In the genomic region with DNA sequence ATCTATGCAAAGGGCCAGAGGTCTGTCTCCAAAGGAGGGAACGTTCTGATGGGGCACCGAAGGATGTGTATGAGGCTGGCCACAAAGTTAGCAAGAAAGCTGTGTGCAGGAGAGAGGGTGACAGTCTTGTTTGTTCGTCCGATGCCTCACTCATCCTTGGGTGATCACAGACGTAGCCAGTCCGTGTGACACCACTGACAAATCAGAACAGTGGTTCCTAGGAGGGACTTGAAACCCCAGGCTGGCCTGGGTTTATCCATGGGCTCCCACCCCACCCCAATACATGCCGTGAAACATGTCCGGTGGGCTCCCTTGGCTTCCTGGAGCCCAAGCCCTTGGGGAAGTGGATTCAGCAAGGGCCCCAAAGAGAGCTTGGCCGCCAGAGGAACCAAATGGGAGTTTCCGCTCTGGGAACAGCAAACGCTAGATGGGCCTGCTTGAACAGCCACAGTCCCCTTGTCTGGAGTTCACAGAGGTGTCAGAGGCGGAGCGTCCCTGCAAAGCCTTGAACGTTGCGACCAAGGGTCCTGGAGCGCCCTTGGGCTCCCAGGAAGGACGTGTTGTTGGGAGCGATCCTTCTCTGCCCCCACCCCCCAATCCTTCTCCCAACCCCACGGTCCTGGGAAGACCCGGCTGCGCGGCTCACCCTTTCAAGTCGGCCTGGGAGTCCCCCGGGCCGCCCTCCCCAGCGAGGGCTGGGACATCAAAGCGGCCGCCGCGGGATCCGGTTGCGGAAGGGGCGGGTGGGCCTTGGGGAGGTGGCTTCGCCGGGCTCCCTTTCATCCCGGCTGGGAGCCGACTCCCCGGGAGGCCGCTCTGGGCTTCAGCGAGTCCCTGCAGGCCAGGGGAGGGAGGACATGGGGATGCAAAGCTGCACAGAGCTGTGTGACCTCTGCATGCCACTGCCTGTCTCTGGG, we compare ENCODE assay signal across 8 mouse cellular contexts. TPM values are rescaled to one million over a fixed set of nuclear protein-coding genes. Genes with fewer than 3 reads are reported as not detected.
DNase-seq lines count a peak whose midpoint lies in the region; ATAC-seq and TF ChIP-seq lines count a peak whose summit lies in the region.

No protein-coding gene starts in this region.

- peak overlapping the region; percentile 48 to 51 for H3K4me3 ChIP-seq in ES-E14 (ENCODE audit: insufficient read depth in 1 of 2, low read depth in 1 of 2, low read length in 2 of 2, poor library complexity in 1 of 2, severe bottlenecking in 1 of 2)
- peak overlapping the region; percentile 32; the same call in 1 of the 2 replicates for H3K4me3 ChIP-seq in heart, adult 2 months
- H3K4me3 ChIP-seq in lung, postnatal 0 days (ENCODE audit: low read depth, low read length) = peak overlapping the region; percentile 26
- H3K4me3 ChIP-seq in stomach, embryonic 16.5 days (replicated peaks; ENCODE audit: low read length) = peak overlapping the region; percentile 38

- H3K4me2 ChIP-seq in lung, postnatal 0 days (replicated peaks; ENCODE audit: low read depth, low read length) = peak overlapping the region; percentile 63
- peak overlapping the region; percentile 62 for H3K4me2 ChIP-seq in stomach, embryonic 16.5 days (ENCODE audit: low read depth, low read length)

- DNase-seq in ES-E14 (ENCODE audit: low read depth, low spot score) = no peak
- peak; percentile 82 for DNase-seq in adrenal gland, postnatal 25 days
- peak; percentile 63 to 66 for DNase-seq in heart, adult 2 months
- DNase-seq in kidney, adult 9 months = peak; percentile 51
- DNase-seq in lung, postnatal 0 days (ENCODE audit: low spot score) = peak; percentile 84
- no peak for DNase-seq in spleen, adult 18-20 months
- DNase-seq in cerebellum, postnatal 4 days (ENCODE audit: low spot score in 2 of 2) = no peak

- TF ChIP-seq CTCF in heart, adult 2 months (IDR thresholded peaks at IDR 0.05) = peak; percentile 44
- peak; percentile 50 for TF ChIP-seq CTCF in lung, postnatal 0 days (IDR thresholded peaks at IDR 0.05)

- 19% methylated on average over 39 of the region's 40 CpGs for WGBS in heart, adult 2 months
- 7% methylated on average over 24 of the region's 40 CpGs for WGBS in lung, postnatal 0 days
- WGBS in stomach, embryonic 16.5 days = 9% methylated on average over 40 of the region's 40 CpGs

- no peaks in the 10 kb centered on the region for H3K79me2 ChIP-seq in heart, adult 2 months (replicated peaks; ENCODE audit: control insufficient read depth, insufficient read depth, low read length)

- no peak for TF ChIP-seq POLR2A in heart, adult 2 months (IDR thresholded peaks at IDR 0.05; ENCODE audit: insufficient read depth, low read depth, low read length)

- no peaks in the 10 kb centered on the region for H3K27me3 ChIP-seq in heart, adult 2 months (ENCODE audit: control insufficient read depth, insufficient read depth, low read length)
- H3K27me3 ChIP-seq in lung, postnatal 0 days (replicated peaks; ENCODE audit: insufficient read depth, low read length) = no peaks in the 10 kb centered on the region
- no peaks in the 10 kb centered on the region for H3K27me3 ChIP-seq in stomach, embryonic 16.5 days (ENCODE audit: control insufficient read depth, insufficient read depth, low read length)

- H3K4me1 ChIP-seq in ES-E14 (ENCODE audit: control insufficient read depth in 2 of 2, insufficient read depth in 2 of 2, low read length in 2 of 2, poor library complexity in 1 of 2) = peaks cover 0 to 19% of the 10 kb centered on the region in 2 experiments; a peak in 2 of 4 replicates
- peaks cover 2% of the 10 kb centered on the region for H3K4me1 ChIP-seq in heart, adult 2 months (ENCODE audit: control insufficient read depth, insufficient read depth, low read length)
- H3K4me1 ChIP-seq in lung, postnatal 0 days (ENCODE audit: insufficient read depth, low read depth, low read length) = peaks cover 9% of the 10 kb centered on the region; the same call in 1 of the 2 replicates
- peaks cover 21% of the 10 kb centered on the region for H3K4me1 ChIP-seq in stomach, embryonic 16.5 days (ENCODE audit: control insufficient read depth, insufficient read depth, low read length)

- H3K36me3 ChIP-seq in ES-E14 (ENCODE audit: control insufficient read depth, insufficient read depth, low read length, poor library complexity, severe bottlenecking) = no peaks in the 10 kb centered on the region
- H3K36me3 ChIP-seq in heart, adult 2 months (ENCODE audit: control insufficient read depth, insufficient read depth, low read length) = no peaks in the 10 kb centered on the region
- no peaks in the 10 kb centered on the region for H3K36me3 ChIP-seq in lung, postnatal 0 days (ENCODE audit: insufficient read depth, low read length)
- no peaks in the 10 kb centered on the region for H3K36me3 ChIP-seq in stomach, embryonic 16.5 days (ENCODE audit: control insufficient read depth, insufficient read depth, low read length)

- no peak overlapping the region for H3K27ac ChIP-seq in ES-E14 (ENCODE audit: insufficient read depth, low read depth, low read length, poor library complexity, severe bottlenecking)
- peak overlapping the region; percentile 77 for H3K27ac ChIP-seq in heart, adult 2 months
- peak overlapping the region; percentile 83 for H3K27ac ChIP-seq in lung, postnatal 0 days (ENCODE audit: low read length)
- peak overlapping the region; percentile 87 for H3K27ac ChIP-seq in stomach, embryonic 16.5 days (ENCODE audit: low read length)

- peak; percentile 80 for ATAC-seq in lung, postnatal 0 days
- ATAC-seq in stomach, embryonic 16.5 days (ENCODE audit: insufficient read depth, low FRiP score) = peak; percentile 82

- peak overlapping the region; percentile 6; the same call in 1 of the 2 replicates for H3K9ac ChIP-seq in ES-E14 (ENCODE audit: insufficient read depth, low read depth, low read length, poor library complexity, severe bottlenecking)
- H3K9ac ChIP-seq in heart, adult 2 months (ENCODE audit: low read depth, low read length) = peak overlapping the region; percentile 56
- H3K9ac ChIP-seq in lung, postnatal 0 days (replicated peaks; ENCODE audit: low read depth) = peak overlapping the region; percentile 41
- H3K9ac ChIP-seq in stomach, embryonic 16.5 days (ENCODE audit: low read length) = peak overlapping the region; percentile 75

- TF ChIP-seq EP300 in heart, adult 2 months (IDR thresholded peaks at IDR 0.05; ENCODE audit: insufficient read depth, low read depth, low read length) = no peak
- TF ChIP-seq EP300 in lung, postnatal 0 days (IDR thresholded peaks at IDR 0.05) = no peak

- no peaks in the 10 kb centered on the region for H3K9me3 ChIP-seq in ES-E14 (ENCODE audit: control insufficient read depth, insufficient read depth, low read depth, low read length)
- no peaks in the 10 kb centered on the region for H3K9me3 ChIP-seq in lung, postnatal 0 days (ENCODE audit: low read length)
- H3K9me3 ChIP-seq in stomach, embryonic 16.5 days (replicated peaks; ENCODE audit: control insufficient read depth, low read length) = no peaks in the 10 kb centered on the region

- in situ Hi-C loops in ES-E14 (cut with MboI; ENCODE audit: low sequenced_read_pairs in 2 of 2, unreplicated experiment in 2 of 2) = loop anchor here (25.0 kb wide), 1 partner anchor 322 kb away; a partner anchor contains a TSS

- intact Hi-C loops in heart, adult 2 months (cut with DNase I) = no loop called here

TF ChIP-seq in ES-E14, 5 proteins besides CTCF, POLR2A, EP300 and RAD21:
- TF ChIP-seq ZC3H11A (IDR thresholded peaks at IDR 0.05; ENCODE audit: borderline replicate concordance, low read depth, low read length) = no peak
- no peak for TF ChIP-seq MAFK (IDR thresholded peaks at IDR 0.05; ENCODE audit: insufficient read depth, low read depth, low read length)
- no peak for TF ChIP-seq ZNF384 (IDR thresholded peaks at IDR 0.05; ENCODE audit: low read depth, low read length)
- TF ChIP-seq CHD2 (IDR thresholded peaks at IDR 0.05; ENCODE audit: low read depth, low read length) = no peak
- no peak for TF ChIP-seq HCFC1 (IDR thresholded peaks at IDR 0.05; ENCODE audit: borderline replicate concordance, insufficient read depth, low read length)

RNA-seq across cellular contexts. Expression of a gene that starts 19.1 kb away (rescaled TPM):
- total RNA-seq in ES-E14 (2012; rRNA removed) = 1.9 and 2.6 TPM in 2 replicates
- 5.0 and 5.9 TPM in 2 replicates for total RNA-seq in adrenal gland, postnatal 25 days (2021)
- total RNA-seq in heart, adult 2 months (2021) = 1 to 10 TPM in 1 of 2 experiments, under 1 TPM in 1; 0.52 to 1.3 TPM
- polyA plus RNA-seq in heart, adult 2 months (2012; rRNA removed) = 0.73 and 1.1 TPM in 2 replicates
- 0.47 and 0.94 TPM in 2 replicates for polyA plus RNA-seq in lung, postnatal 0 days (2015; fragmentation: Nextera tagmentation; extraction: Ambion mirVana)
- polyA plus RNA-seq in stomach, embryonic 16.5 days (2015; fragmentation: Nextera tagmentation; extraction: Ambion mirVana) = 1.5 and 1.7 TPM in 2 replicates

RNA-seq across cellular contexts. Expression of a gene that starts 23.3 kb away (rescaled TPM):
- total RNA-seq in ES-E14 (2012; rRNA removed) = 47.3 and 55.2 TPM in 2 replicates
- total RNA-seq in adrenal gland, postnatal 25 days (2021) = 46.1 and 57.5 TPM in 2 replicates
- total RNA-seq in heart, adult 2 months (2021) = 10 to 100 TPM; 22.0 to 27.3 TPM
- 27.4 and 30.2 TPM in 2 replicates for polyA plus RNA-seq in heart, adult 2 months (2012; rRNA removed)
- polyA plus RNA-seq in lung, postnatal 0 days (2015; fragmentation: Nextera tagmentation; extraction: Ambion mirVana) = 49.4 and 50.7 TPM in 2 replicates
- polyA plus RNA-seq in stomach, embryonic 16.5 days (2015; fragmentation: Nextera tagmentation; extraction: Ambion mirVana) = 71.5 and 80.0 TPM in 2 replicates

RNA-seq across cellular contexts. Expression of a gene that starts 45.8 kb away (rescaled TPM):
- total RNA-seq in ES-E14 (2012; rRNA removed) = 73.6 and 88.1 TPM in 2 replicates
- total RNA-seq in adrenal gland, postnatal 25 days (2021) = 29.2 and 31.5 TPM in 2 replicates
- total RNA-seq in heart, adult 2 months (2021) = 1 to 10 TPM; 7.8 to 8.1 TPM
- 12.8 and 13.6 TPM in 2 replicates for polyA plus RNA-seq in heart, adult 2 months (2012; rRNA removed)
- polyA plus RNA-seq in lung, postnatal 0 days (2015; fragmentation: Nextera tagmentation; extraction: Ambion mirVana) = 24.9 and 26.1 TPM in 2 replicates
- polyA plus RNA-seq in stomach, embryonic 16.5 days (2015; fragmentation: Nextera tagmentation; extraction: Ambion mirVana) = 28.0 and 30.0 TPM in 2 replicates

RNA-seq across cellular contexts. Expression of a gene that starts 50.4 kb away (rescaled TPM):
- 8.7 and 16.2 TPM in 2 replicates for total RNA-seq in ES-E14 (2012; rRNA removed)
- total RNA-seq in adrenal gland, postnatal 25 days (2021) = 0.76 TPM in 1 of 2 replicates, not detected in the other
- under 1 TPM; 0.75 to 0.84 TPM for total RNA-seq in heart, adult 2 months (2021)
- 1.6 and 2.4 TPM in 2 replicates for polyA plus RNA-seq in heart, adult 2 months (2012; rRNA removed)
- polyA plus RNA-seq in lung, postnatal 0 days (2015; fragmentation: Nextera tagmentation; extraction: Ambion mirVana) = 2.9 and 4.3 TPM in 2 replicates
- 3.5 and 3.9 TPM in 2 replicates for polyA plus RNA-seq in stomach, embryonic 16.5 days (2015; fragmentation: Nextera tagmentation; extraction: Ambion mirVana)

Comparison
In these comparisons a context has a peak if more than half of its experiments do, and no peak if none do; other contexts are left out.
1. DNase-seq: peak in adrenal gland, postnatal 25 days (single experiment), heart, adult 2 months (2 of 2), kidney, adult 9 months (single experiment) and lung, postnatal 0 days (single experiment); none in ES-E14 (single experiment), spleen, adult 18-20 months (0 of 2) and cerebellum, postnatal 4 days (0 of 2).
2. H3K9ac ChIP-seq: peak in every context shown above with its lines; median percentile 75 in stomach, embryonic 16.5 days; 56 in heart, adult 2 months; 41 in lung, postnatal 0 days; 6 in ES-E14.
3. Peak in every context shown above with its lines, with median percentiles within 50 percentile points of each other: H3K4me3 ChIP-seq.